Mouse (Mus musculus): Measurements from ENCODE around the gene C2cd4a.

The C2cd4a gene

DNA sequence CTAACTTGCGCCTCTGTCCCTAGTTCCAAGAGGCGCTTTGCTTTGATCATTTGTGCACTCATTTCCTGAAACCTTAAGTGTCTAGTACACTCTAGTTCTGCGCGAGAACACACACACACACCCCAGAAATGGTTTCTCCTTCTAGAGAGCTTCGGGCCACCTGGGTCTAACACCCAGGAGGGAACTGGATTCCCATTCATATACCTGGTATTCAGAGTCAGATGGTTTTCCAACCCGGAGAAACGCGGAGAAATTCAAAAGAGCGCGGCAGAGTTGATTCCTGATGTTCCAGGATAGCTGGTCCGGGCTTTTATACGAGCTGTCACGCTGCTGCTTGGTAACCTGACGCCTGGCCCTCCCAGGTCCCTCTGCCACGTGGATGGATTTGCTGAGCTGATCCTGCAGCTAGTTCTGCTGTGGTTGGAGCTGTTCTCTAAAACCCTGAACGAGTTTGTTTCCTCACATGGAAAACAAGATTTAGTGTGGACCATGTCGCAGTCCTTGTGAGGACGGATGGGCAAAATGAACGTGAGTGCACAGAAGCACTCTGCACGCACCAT is at the start of gene C2cd4a:
Gene C2cd4a (minus strand): TSS at position 285 of the 560 bp plus-strand sequence.
- CTCF ChIA-PET: interaction anchor here (0.5 kb wide), 1 partner anchor 1465 kb away, joined by 16 read pairs; no protein-coding TSS in a partner anchor

- CTCF ChIA-PET: interaction anchor here (0.6 kb wide), 1 partner anchor 23 kb away, joined by 3 read pairs; no protein-coding TSS in a partner anchor
Observed at GRCm38 (mm10) chr9:67878197-67878769, 46.2 kb upstream of the C2cd4a start.

DNA sequence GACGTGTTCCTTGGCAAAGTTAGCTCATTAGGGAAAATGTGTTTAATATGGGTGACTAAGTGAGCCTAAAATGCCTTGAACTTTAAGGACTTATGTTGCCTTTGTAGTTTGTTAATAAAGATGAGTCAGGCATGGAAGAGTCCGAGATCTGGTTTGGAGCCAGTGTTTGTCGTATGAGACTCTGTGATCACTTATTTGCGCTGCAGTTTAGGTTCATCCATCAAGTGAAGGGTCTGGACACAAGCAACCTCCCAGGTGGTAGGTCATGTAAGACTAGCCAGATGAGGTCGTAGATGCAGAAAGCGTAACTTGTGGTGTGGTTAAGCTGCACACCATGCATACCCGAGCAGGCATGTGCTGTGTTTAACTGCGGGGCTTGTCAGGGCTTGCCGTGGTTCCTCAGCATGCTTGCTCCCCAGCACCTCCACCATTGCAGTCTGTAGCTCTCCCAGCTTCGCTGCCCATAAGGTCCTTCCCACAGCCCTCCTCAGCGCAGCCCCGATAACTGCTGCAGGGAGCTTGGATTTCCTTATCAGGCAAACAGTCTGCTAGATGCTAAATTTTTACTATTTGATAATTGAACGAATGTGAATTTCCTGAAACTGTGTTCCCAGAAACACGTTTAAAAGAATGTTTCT is 45.1 kb upstream of the C2cd4a start:
- CTCF ChIA-PET: interaction anchor here (0.6 kb wide), 1 partner anchor 22 kb away, joined by 3 read pairs; no protein-coding TSS in a partner anchor

- CTCF ChIA-PET: interaction anchor here (1.8 kb wide), 1 partner anchor 47 kb away, joined by 6 read pairs; no protein-coding TSS in a partner anchor
Observed at GRCm38 (mm10) chr9:67875337-67875736, 43.2 kb upstream of the C2cd4a start.

GRCm38 (mm10) chr9:67874522-67875222 is 42.5 kb upstream of the C2cd4a start:
- CTCF ChIA-PET: interaction anchor here (1.8 kb wide), 1 partner anchor 47 kb away, joined by 6 read pairs; no protein-coding TSS in a partner anchor

DNA sequence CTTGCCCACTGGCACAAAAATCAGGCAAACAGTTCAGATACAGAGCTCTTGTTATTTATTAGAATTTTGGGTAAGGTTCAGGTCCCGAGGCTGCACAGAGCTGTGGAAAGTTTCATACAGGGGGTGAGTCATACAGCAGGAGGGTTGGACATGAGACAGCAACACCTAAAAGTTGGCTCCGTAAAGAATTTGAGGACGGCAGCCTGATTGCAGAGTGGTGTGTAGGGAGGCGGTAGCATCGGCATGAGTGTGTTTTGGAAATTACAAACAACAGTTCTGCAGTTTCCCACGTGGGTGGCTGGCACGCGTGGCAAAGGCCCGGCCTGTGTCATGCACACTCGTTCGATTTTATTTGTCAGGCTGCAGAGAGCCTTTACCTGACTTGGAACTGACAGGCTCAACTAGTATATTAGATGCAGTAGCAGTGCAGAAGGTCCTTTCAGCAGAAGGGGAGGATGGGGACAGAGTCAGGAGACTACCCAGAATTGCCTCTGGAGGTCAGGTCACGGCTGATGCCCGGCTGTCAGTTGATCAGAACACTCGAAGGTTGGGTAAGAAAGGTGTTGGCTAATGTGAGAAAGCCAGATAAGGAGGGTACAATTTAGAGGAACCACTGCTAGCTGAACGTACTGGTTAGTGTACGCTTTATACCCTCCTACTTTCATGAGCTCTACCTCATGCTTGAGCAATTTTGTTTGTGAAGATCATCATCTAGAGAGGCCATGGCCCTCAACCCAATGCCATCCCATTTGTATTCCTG is 37.7 kb upstream of the C2cd4a start:
- CTCF ChIA-PET: no interaction called here

- CTCF ChIA-PET: no interaction called here
Observed at GRCm38 (mm10) chr9:67867411-67867810, 35.3 kb upstream of the C2cd4a start.

DNA sequence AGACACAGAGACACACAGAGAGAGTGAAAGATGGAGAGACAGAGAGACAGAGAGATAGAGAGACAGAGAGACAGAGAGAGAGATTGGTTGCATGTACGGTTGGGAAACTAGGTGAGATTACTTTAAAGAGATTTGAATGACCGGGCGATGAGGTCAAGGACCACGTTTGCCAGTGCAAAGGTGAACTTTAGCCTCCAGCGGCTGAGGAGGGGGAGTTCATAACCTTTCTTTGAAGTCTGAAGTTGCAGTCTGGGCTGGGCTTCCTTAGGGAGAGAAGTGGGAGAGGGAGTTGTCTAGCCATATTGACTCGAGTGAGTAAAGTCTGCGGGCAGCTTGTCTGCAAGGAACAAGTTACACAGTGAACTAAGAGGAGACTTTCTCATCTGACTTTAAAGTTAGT is 33.3 kb upstream of the C2cd4a start:
- CTCF ChIA-PET: no interaction called here

GRCm38 (mm10) chr9:67864011-67864410 is 31.9 kb upstream of the C2cd4a start:
- CTCF ChIA-PET: no interaction called here

DNA sequence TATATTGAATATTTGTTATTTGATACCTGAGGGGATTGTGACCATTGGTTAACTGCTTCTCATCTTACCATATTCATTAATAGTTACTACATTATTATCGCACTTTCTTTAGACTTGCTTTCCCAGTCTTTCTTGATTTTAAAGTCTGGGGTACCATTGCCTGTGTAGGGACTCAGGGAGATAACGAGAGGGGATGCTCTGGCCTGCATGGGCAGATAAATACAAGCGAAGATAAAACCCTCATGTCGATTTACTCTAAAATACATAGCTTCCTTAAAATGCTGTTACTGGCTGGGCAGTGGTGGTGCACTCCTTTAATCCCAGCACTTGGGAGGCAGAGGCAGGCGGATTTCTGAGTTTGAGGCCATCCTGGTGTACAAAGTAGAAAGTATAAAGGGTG is 31.2 kb upstream of the C2cd4a start:
- CTCF ChIA-PET: no interaction called here

DNA sequence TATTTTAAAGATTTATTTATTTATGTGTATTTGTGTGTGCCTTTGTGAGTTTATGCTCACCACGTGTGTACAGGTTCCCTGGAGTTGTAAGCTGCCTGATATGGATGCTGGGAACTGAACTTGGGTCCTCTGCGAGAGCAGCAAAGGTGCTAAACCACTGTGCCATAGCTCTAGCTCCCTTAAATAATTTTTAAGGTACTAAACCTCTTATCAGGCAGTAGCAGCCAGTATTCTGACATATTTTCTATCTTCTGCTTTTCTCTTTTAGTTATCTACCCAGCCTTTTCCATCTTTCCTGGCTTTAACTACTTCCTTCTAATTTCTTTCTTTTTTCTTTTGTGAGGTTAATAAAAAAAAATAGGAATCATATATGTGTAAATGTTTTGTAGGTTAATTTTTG is 28.1 kb upstream of the C2cd4a start:
- CTCF ChIA-PET: no interaction called here

- CTCF ChIA-PET: no interaction called here
Observed at GRCm38 (mm10) chr9:67851150-67851549, 19.0 kb upstream of the C2cd4a start.

- CTCF ChIA-PET: no interaction called here
Observed at GRCm38 (mm10) chr9:67849846-67850245, 17.7 kb upstream of the C2cd4a start.

- CTCF ChIA-PET: no interaction called here
Observed at GRCm38 (mm10) chr9:67849397-67849796, 17.3 kb upstream of the C2cd4a start.

GRCm38 (mm10) chr9:67847606-67848005 is 15.5 kb upstream of the C2cd4a start:
- CTCF ChIA-PET: no interaction called here

DNA sequence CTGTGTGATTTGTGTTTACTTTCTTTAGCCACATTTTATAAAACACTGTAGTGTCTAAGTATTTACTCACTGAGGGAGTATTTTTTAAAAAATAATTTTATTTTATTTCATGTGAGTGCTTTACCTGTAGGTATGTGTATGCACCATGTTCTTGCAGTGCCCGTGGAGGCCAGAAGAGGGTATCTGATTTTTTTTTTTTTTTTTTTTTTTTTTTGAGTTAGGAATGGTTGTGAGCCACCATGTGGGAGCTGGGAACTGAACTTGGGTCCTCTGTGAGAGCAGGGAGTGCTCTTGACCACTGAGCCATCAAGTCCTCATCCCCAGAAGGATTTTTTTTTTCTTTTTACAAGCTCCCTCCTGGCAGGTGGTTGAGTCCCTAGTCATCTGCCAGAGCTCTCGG is 14.0 kb upstream of the C2cd4a start:
- CTCF ChIA-PET: no interaction called here

DNA sequence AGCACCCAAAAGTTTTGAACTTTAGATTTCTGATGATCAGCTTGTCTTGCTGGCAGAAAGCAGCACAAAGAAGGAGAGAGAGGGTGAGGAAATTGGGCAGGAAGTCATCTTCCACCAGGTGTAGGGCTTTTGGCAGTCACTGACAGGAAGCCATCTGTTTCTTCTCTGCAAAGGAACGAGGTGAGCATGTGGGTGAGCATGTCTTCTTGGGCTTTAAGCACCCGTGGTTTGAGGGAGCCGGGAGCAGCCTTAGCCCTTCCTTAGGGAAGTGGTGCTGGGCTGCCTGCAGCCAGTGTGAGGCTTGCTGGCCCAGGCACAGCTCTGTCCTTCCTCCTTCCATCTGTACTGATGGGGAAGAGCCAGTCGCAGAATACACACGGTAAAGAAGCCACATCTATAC is 13.5 kb upstream of the C2cd4a start:
- CTCF ChIA-PET: no interaction called here

DNA sequence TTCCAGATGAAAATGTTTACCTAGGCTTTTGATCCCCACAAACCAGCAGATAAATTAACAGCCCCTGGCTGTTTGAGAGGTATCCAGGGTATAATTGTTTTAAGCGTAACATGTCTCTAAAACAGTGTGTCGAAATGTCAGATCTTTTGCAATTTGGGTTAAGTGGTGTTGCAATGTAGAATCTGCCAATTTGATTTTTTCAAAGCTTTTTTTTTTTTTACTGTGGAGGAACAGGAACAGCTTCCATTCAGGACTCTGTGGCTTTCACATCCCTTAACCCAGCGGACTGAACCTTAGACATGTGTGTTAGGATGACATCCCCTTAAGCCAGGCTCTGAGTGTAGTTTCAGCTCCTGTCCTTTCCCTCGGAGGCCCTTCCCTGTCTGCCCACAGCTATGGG is 12.9 kb upstream of the C2cd4a start:
- CTCF ChIA-PET: no interaction called here

DNA sequence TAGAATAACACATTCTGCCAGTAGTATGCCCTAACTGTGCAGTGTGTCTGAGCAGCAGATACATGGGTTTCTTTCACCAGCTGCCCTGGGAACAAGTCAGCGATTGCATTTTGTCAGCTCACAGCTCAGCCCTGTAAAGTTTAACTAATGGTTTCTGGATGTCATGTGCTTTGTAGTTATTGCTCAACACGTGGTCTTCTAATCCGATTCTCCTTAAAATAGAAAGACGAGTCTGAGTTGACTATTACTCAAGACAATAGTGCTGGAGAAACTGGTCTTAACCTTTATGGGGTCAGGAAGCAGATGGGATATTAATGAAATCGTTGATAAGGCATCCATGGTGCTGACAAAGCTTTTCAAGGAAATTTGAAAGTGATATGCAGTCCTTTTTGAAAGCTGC is 10.7 kb upstream of the C2cd4a start:
- CTCF ChIA-PET: no interaction called here

- CTCF ChIA-PET: no interaction called here
Observed at GRCm38 (mm10) chr9:67839981-67840859, 8.1 kb upstream of the C2cd4a start, which contains the start of gene Vps13c. Gene Vps13c (plus strand): TSS chr9:67840396.

DNA sequence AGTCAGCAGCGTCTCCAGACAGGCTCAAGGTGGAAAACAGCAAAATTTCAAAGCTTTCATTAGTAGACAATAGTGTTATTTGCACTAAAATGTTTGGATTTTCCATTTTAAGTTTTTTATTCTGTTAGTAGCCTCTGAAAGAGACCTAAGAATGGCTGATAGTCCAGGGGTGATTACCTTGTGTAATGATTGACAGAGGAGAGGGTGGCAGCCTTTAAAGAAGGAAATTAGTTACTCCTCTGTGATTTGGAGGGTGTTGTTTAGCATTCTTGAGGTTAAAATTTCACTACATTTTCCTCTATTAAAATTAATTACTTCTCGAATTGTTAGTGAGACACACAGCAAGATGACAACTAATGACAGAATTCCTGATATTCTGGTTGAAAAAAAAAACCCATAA is 5.2 kb upstream of the C2cd4a start:
- CTCF ChIA-PET: no interaction called here

All from spleen, embryonic (tissue).